Mouse (Mus musculus): ENCODE measurements around the gene Cyp2d9. TPM values are rescaled to one million over a fixed set of nuclear protein-coding genes. Genes with fewer than 3 reads are reported as not detected.
"Not testable (repeated sequence)": the region's sequence is repeated elsewhere in the genome, so short reads cannot be mapped to it uniquely, and the experiment has no call there.

The Cyp2d9 gene
- total RNA-seq, 2 experiments from 2014 or later = not detected

DNA sequence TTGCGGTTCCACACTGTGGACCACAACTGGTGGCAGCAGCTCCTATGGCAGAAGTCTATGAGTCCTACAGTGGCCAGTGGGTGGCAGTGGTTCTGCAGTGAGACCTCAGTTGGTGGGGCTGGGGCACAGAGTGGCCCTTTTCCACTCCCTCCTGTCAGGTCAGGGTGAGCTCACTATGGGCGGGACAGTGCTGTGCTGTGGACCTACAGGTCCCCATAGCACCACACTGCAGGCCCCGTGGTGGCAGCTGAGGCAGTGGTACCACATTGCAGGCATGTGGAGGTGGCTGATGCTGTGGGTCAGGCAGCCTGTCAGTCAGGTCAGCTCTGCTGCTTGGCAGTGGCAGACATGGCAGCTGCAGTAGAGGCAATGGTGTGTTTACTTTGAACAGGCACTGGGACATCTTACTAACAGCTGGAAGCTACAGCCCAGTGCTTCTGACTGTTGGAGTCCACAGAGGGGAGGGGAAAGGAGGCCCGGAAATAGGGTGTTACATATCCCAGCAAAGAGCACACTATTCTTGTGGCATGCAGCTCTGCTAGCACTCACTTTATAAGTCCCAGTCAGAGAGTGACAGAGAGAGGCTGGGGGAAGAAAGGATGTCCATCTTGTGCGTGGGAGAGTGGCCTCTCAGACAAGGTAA, 4.9 kb downstream of the Cyp2d9 start:
- ATAC-seq (replicated peaks; ENCODE audit: low FRiP score, low TSS enrichment, poor library complexity, severe bottlenecking) = 0 out of 2 replicates have a peak, but pooled peaks have one; percentile 47

DNA sequence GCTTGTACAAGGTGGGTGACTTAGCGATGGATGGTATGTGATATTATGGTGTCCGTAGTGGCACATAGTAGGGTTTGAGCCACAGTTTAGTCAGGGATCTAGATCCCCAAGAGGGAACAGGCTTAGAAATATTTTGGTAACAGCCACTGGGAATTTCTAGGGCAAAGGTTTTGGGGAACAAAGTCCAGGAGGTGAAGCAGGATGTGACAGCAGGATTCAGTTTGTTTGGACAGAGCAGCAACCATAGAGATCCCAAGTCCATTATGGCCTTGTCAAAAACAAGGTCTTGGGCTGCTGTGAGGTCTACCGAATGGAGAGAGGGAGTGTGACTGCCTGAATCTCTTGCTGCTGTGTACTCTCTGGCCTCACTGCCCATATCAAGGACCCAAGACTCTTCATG, 10.4 kb downstream of the Cyp2d9 start:
- no peak for ATAC-seq (replicated peaks; ENCODE audit: low FRiP score, low TSS enrichment, poor library complexity, severe bottlenecking)

DNA sequence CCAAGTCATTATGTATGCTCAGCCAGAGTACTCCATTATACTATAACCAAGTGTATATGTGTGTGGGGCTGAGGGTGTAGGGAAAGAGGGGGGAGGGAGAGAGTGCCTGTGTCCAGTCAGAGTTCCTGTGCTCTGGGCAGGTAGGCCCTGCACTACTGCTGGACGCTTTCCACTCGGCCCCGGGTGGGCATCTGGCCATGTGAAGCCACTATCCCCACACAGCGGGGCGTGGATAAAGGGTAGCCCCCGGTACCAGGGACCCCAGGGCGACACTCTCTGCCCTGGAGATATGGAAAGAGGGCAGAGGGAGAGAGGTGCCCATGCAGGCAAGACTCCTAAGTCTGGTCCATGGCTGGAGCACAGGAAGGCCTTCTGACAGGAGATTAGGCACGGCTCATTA, 12.0 kb downstream of the Cyp2d9 start:
- ATAC-seq (replicated peaks; ENCODE audit: low FRiP score, low TSS enrichment, poor library complexity, severe bottlenecking) = no peak

DNA sequence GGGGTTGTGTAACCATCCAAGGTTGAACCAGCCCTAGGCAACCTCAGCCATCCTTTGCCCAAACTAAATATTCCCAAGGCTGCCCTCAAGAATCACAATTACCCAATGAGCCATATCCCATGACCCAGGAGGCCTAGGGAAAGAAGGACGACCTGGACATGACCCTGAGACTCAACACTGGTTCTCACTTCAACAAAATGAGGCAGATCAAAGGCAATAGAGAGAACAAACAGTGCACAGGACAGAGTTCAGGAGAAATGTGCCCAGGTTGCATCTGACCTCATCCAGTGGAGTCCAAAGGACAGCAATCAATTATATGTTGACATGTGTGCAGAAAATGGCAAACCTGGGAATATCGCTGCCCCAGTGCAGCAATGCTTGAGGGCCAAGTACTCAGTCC, 16.8 kb downstream of the Cyp2d9 start:
- ATAC-seq (replicated peaks; ENCODE audit: low FRiP score, low TSS enrichment, poor library complexity, severe bottlenecking) = not testable (repeated sequence)

DNA sequence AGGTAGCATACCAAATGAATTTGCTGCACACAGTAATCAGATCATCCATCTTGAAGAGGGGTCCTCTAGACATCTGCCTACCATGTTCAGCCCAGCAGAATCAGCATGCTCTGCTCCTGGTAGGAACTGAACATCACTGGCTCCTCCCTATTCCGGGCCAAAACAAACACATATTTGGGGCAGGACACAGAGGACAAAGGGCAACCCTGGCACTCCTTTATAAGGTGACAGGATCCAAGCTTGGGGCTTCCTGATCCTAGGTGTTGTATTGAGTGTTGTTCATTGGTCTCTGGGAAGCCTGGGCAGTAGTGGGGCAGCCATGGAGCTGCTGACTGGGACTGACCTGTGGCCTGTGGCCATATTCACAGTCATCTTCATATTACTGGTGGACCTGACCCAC, 18.9 kb downstream of the Cyp2d9 start:
- ATAC-seq (replicated peaks; ENCODE audit: low FRiP score, low TSS enrichment, poor library complexity, severe bottlenecking) = not testable (repeated sequence)

DNA sequence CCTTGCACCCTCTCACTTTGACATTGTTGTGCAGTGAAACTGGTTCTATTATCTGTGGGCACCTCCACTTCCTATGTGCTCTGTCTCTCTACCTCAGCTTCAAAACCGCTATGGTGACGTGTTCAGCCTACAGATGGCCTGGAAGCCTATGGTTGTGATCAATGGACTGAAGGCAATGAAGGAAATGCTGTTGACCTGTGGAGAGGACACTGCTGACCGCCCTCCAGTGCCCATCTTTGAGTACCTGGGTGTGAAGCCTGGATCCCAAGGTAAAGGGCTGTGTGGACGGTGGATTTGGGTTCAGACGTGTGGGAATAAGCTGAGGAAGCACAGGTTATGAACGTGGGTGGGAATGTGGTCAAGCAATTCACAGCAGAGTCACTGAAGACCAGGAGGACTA, 20.3 kb downstream of the Cyp2d9 start:
- not testable (repeated sequence) for ATAC-seq (replicated peaks; ENCODE audit: low FRiP score, low TSS enrichment, poor library complexity, severe bottlenecking)

DNA sequence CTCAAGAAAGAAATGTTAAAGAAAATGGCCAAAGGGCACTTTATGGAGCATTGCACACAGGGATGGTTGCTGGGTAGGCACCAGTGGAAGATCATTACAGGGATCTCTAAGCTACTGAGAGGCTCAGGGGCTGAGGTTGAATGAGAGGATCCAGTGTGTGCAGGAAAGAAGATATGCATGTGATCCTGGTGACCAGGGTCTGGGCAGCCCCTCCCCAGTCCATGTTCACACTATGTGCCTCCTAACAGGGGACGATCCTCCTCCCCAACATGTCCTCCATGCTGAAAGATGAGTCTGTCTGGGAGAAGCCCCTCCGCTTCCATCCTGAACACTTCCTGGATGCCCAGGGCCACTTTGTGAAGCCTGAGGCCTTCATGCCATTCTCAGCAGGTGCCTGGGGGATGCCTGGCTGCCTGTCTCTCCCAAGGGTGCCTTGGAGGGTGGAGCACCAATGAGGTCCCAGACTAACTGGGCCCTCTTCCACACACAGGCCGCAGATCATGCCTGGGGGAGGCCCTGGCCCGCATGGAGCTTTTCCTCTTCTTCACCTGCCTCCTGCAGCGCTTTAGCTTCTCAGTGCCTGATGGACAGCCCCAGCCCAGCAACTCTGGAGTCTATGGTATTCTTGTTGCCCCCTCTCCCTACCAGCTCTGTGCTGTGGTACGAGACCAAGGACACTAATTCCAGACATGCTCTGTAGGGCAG, 23.0 kb downstream of the Cyp2d9 start:
- not testable (repeated sequence) for ATAC-seq (replicated peaks; ENCODE audit: low FRiP score, low TSS enrichment, poor library complexity, severe bottlenecking)

DNA sequence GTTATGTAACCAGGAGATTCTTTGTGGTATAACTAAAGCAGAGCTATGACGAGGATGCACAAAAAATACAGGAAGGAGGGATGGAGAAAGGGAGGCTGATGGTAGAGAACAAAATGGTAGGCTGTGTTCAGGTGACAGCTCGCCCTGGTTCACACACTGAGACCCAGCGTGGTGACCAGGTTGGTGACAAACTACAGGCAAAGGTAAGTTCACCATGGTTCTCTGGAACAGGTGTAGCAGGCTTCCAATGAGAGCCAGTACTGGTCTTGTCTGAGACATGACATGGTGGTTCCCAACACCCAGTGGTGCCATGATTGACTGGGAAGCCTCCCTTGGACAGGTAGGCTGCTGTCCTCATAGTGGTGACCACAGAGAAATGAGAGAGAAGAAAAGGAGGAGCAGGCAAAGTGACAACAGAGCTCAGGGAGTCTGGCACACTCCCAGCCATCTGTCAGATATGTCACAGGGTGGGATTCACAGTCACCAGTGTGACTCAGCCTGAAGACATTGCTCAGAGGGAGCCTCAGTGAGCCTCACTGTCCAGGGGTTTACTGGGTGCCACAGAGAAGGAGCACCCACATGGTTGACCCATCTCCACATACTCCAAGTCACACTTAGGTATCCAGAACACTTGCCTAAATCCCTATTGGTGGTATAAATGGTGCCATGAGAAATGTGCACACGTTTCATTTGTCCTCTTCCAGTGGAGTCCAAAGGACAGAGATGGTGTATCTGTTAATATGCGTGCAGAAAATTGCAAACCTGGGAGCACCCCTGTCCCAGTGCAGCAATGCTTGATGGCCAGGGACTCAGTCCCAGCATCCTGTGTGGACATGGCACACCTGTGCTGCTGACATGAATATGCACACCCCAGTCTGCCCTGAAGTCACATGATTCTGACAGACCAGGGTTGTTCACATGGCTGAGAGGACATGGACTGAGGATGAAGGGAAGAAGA, 24.1 kb downstream of the Cyp2d9 start:
- no peak for ATAC-seq (replicated peaks; ENCODE audit: low FRiP score, low TSS enrichment, poor library complexity, severe bottlenecking)

DNA sequence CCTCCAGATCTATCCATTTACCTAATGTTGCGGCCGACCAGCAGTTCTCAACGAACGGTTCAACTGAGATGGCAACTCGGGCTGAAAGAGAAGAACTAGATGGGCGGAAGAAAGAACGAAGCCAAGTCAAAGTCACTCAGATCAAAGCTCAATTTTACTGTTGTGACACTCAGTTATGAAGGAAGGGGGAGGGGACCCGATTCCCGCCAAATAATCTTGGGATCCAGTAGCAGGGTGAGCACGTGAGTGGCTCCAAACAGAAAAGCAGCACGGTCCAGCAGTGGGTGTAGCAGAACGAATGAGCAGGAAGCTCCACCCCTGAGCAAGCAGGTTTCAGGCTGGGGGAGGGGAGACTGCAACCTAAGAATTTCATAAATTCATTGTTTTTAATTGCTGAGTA, 26.0 kb downstream of the Cyp2d9 start:
- not testable (repeated sequence) for ATAC-seq (replicated peaks; ENCODE audit: low FRiP score, low TSS enrichment, poor library complexity, severe bottlenecking)

DNA sequence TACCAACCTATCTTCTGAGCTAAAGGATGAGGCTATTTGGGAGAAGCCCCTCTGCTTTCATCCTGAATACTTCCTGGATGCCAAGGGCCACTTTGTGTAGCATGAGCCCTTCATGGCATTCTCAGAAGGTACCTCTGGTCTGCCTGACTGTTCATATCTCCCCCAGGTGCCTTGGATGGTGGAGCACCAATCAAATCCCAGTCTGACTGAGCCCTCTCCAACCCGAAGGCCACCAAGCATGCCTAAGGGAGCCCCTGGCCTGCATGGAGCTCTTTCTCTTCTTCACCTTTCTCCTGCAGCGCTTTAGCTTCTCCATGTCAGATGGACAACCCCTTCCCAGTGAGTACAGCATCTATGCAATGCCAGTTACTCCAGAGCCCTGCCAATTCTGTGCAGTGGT, 31.5 kb downstream of the Cyp2d9 start:
- ATAC-seq (replicated peaks; ENCODE audit: low FRiP score, low TSS enrichment, poor library complexity, severe bottlenecking) = no peak

DNA sequence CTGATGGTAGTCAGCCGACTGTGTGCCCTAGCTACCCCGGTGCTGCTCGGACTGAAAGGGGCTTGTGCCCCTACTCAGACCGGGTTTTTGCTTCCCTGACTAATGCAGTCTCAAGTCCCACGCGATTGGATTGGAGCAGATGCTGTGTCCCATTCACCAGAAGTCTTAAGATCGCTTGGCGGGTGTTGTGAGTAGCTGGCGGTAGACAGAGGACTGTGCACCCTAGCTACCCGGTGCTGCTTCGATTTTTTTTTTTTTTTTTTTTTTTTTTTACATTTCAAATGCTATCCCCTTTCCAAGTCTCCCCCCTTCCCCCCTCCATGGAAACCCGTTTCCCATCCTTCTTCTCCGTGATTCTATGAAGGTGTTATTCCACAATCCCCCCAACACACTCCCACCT, 61.0 kb downstream of the Cyp2d9 start:
- not testable (repeated sequence) for ATAC-seq (replicated peaks; ENCODE audit: low FRiP score, low TSS enrichment, poor library complexity, severe bottlenecking)

Other genes starting within 250 kb of the Cyp2d9 start
- not detected in 2 replicates for gene Shisa8, start 220.6 kb upstream of the Cyp2d9 start, total RNA-seq (2014; fragmentation: Nextera tagmentation)
- not detected in 2 replicates for gene Shisa8, start 220.6 kb upstream of the Cyp2d9 start, total RNA-seq (2017)
- gene Tnfrsf13c, start 209.1 kb upstream of the Cyp2d9 start, total RNA-seq (2014; fragmentation: Nextera tagmentation) = 0.49 and 1.2 TPM in 2 replicates
- gene Tnfrsf13c, start 209.1 kb upstream of the Cyp2d9 start, total RNA-seq (2017) = 0.46 and 0.75 TPM in 2 replicates
- 20.7 and 53.8 TPM in 2 replicates for gene Cenpm, start 188.7 kb upstream of the Cyp2d9 start, total RNA-seq (2014; fragmentation: Nextera tagmentation)
- 19.0 and 23.2 TPM in 2 replicates for gene Cenpm, start 188.7 kb upstream of the Cyp2d9 start, total RNA-seq (2017)
- not detected in 2 replicates for gene 1500009C09Rik, start 181.0 kb upstream of the Cyp2d9 start, total RNA-seq (2014; fragmentation: Nextera tagmentation)
- not detected in 2 replicates for gene 1500009C09Rik, start 181.0 kb upstream of the Cyp2d9 start, total RNA-seq (2017)
- not detected in 2 replicates for gene Sept3, start 158.5 kb upstream of the Cyp2d9 start, total RNA-seq (2014; fragmentation: Nextera tagmentation)
- gene Sept3, start 158.5 kb upstream of the Cyp2d9 start, total RNA-seq (2017) = 0.27 and 1.4 TPM in 2 replicates
- gene Wbp2nl, start 134.5 kb upstream of the Cyp2d9 start, total RNA-seq (2014; fragmentation: Nextera tagmentation) = 0.77 TPM in 1 of 2 replicates, not detected in the other
- gene Wbp2nl, start 134.5 kb upstream of the Cyp2d9 start, total RNA-seq (2017) = not detected in 2 replicates
- 16.9 and 34.9 TPM in 2 replicates for gene Naga, start 94.5 kb upstream of the Cyp2d9 start, total RNA-seq (2014; fragmentation: Nextera tagmentation)
- 17.9 and 24.4 TPM in 2 replicates for gene Naga, start 94.5 kb upstream of the Cyp2d9 start, total RNA-seq (2017)
- gene Pheta2, start 94.5 kb upstream of the Cyp2d9 start, total RNA-seq (2014; fragmentation: Nextera tagmentation) = 26.4 and 26.9 TPM in 2 replicates
- 21.3 and 24.9 TPM in 2 replicates for gene Pheta2, start 94.5 kb upstream of the Cyp2d9 start, total RNA-seq (2017)
- gene Smdt1, start 94.5 kb upstream of the Cyp2d9 start, total RNA-seq (2014; fragmentation: Nextera tagmentation) = 115 and 141 TPM in 2 replicates
- gene Smdt1, start 94.5 kb upstream of the Cyp2d9 start, total RNA-seq (2017) = 40.8 and 61.0 TPM in 2 replicates
- 273 and 274 TPM in 2 replicates for gene Ndufa6, start 79.1 kb upstream of the Cyp2d9 start, total RNA-seq (2014; fragmentation: Nextera tagmentation)
- 71.1 and 145 TPM in 2 replicates for gene Ndufa6, start 79.1 kb upstream of the Cyp2d9 start, total RNA-seq (2017)
- 4.8 TPM in 1 of 2 replicates, not detected in the other for gene Cyp2d22, start 53.2 kb upstream of the Cyp2d9 start, total RNA-seq (2014; fragmentation: Nextera tagmentation)
- 0.46 TPM in 1 of 2 replicates, not detected in the other for gene Cyp2d22, start 53.2 kb upstream of the Cyp2d9 start, total RNA-seq (2017)
- not detected in 2 replicates for gene Cyp2d11, start 39.4 kb upstream of the Cyp2d9 start, total RNA-seq (2014; fragmentation: Nextera tagmentation)
- gene Cyp2d11, start 39.4 kb upstream of the Cyp2d9 start, total RNA-seq (2017) = not detected in 2 replicates
- gene Cyp2d10, start 26.2 kb upstream of the Cyp2d9 start, total RNA-seq (2014; fragmentation: Nextera tagmentation) = not detected in 2 replicates
- not detected in 2 replicates for gene Cyp2d10, start 26.2 kb upstream of the Cyp2d9 start, total RNA-seq (2017)
- not detected in 2 replicates for gene Cyp2d12, start 121.6 kb downstream of the Cyp2d9 start, total RNA-seq (2014; fragmentation: Nextera tagmentation)
- not detected in 2 replicates for gene Cyp2d12, start 121.6 kb downstream of the Cyp2d9 start, total RNA-seq (2017)
- gene Cyp2d34, start 187.5 kb downstream of the Cyp2d9 start, total RNA-seq (2014; fragmentation: Nextera tagmentation) = not detected in 2 replicates
- gene Cyp2d34, start 187.5 kb downstream of the Cyp2d9 start, total RNA-seq (2017) = not detected in 2 replicates

All from megakaryocyte-erythroid progenitor cell, adult 5-6 weeks (primary cell).